Mouse (Mus musculus) bone marrow, adult 2 months (tissue): Measurements from ENCODE around the gene Ankzf1. TPM values are rescaled to one million over a fixed set of nuclear protein-coding genes. Genes with fewer than 3 reads are reported as not detected.

Experiments used
- H3K27ac ChIP-seq: fragments of 200-500 bp; 2 replicates; pipeline ENCODE4 v1.5.1; 2012; ENCODE audit warnings: low read depth, mild to moderate bottlenecking, control low read depth, inconsistent platforms, low read length; ENCODE audit not compliant: control insufficient read depth, poor library complexity, insufficient read depth
- H3K4me1 ChIP-seq: fragments of 200-500 bp; 2 replicates; pipeline ENCODE4 v1.6.1; 2011; ENCODE audit warnings: low read length; ENCODE audit not compliant: control insufficient read depth, insufficient read depth
- H3K4me3 ChIP-seq: fragments of 200-500 bp; replicated peaks from 2 replicates; pipeline ENCODE3; 2011; ENCODE audit warnings: mild to moderate bottlenecking, low read depth, low read length, control low read depth; ENCODE audit not compliant: control insufficient read depth
- CTCF ChIP-seq: fragments of 200-500 bp; IDR thresholded peaks from 2 replicates; pipeline ENCODE4 v1.5.1; 2011; ENCODE audit warnings: low read length, control low read depth; ENCODE audit not compliant: control insufficient read depth, insufficient read depth
- POLR2A ChIP-seq: fragments of 200-500 bp; IDR thresholded peaks from 2 replicates; pipeline ENCODE4 v1.6.1; 2011; ENCODE audit warnings: low read depth, mild to moderate bottlenecking, control low read depth, low read length, borderline replicate concordance; ENCODE audit not compliant: control insufficient read depth
- WGBS: fragments of 180-500 bp; shearing (Covaris S2); methylation state at CpG from one replicate; pipeline ENCODE4 v1.1.7; 2018; 5-methylcytosine and 5-hydroxymethylcytosine counted together
- polyA plus RNA-seq: library from polyadenylated mRNA; stranded (reverse); fragments of >200 nt; gene quantifications from 2 replicates; pipeline ENCODE4 v1.2.4, GENCODE M21; 2011; ENCODE audit warnings: low replicate concordance; ENCODE audit not compliant: missing spikeins, insufficient read depth, insufficient read length

Ankzf1 gene
- polyA plus RNA-seq, 1 experiment: 27.7 TPM

DNA sequence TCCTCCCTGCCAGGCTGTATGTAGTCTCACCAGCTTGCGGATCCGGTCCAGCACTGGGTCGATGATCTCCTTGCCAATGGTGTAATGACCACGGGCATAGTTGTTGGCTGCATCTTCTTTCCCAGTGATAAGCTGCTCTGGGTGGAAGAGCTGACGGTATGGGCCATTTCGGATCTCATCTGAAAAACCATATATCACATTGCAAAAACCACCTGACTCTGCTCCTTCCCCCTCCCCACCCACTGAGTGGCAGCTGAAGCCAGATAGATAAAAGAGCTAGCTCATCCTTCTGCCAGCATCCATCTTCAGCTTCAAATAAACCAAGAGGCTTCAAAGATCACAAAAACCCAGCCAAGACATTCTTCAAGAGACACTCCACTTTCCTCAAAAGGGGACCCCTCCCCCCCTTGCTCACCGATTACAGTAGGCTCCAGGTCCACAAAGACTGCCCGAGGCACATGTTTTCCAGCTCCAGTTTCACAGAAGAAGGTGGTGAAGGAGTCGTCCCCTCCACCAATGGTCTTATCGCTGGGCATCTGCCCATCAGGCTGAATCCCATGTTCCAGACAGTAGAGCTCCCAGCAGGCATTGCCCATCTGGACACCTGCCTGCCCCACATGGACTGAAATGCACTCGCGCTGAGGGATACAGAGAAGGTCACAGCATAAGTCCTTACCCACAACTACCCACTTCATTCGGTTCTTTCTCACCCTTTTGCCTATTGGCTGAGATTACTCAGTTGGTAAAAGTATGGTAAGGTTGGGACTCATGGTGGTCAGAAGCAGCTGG lies 25.0 kb downstream of the Ankzf1 start:
- H3K4me1 ChIP-seq: peaks cover 15% of the 10 kb centered on the region
- H3K27ac ChIP-seq: peak overlapping the region; percentile 93
- 24% methylated on average over 13 of the region's 13 CpGs for WGBS
- TF ChIP-seq POLR2A: peak; percentile 35; the same call in 1 of the 2 replicates
- no peak for TF ChIP-seq CTCF
- peak overlapping the region; percentile 98 for H3K4me3 ChIP-seq

DNA sequence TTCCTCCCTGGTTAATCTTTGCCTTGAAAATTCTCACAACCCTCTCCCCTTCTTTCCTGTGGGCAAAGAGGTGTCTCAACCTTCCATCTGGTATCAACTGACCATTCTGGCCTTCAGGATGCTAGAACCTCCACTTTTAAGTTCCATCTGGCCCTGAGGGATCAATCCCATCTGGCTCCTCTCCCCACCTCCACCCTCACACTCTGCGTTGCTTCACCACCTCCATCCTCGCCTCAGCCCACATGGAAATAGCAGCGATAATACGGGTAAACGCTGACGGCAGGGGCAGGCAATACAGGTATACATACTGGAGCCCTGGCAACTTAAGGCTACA lies 25.9 kb downstream of the Ankzf1 start:
- Histone ChIP-seq H3K4me1 (peaks cover 15% of the 10 kb centered on the region), H3K27ac (peak overlapping the region; percentile 94), H3K4me3 (peak overlapping the region; percentile 98)
- under 1% methylated on average over 6 of the region's 6 CpGs for WGBS
- no peak for TF ChIP-seq CTCF
- TF ChIP-seq POLR2A: no peak

DNA sequence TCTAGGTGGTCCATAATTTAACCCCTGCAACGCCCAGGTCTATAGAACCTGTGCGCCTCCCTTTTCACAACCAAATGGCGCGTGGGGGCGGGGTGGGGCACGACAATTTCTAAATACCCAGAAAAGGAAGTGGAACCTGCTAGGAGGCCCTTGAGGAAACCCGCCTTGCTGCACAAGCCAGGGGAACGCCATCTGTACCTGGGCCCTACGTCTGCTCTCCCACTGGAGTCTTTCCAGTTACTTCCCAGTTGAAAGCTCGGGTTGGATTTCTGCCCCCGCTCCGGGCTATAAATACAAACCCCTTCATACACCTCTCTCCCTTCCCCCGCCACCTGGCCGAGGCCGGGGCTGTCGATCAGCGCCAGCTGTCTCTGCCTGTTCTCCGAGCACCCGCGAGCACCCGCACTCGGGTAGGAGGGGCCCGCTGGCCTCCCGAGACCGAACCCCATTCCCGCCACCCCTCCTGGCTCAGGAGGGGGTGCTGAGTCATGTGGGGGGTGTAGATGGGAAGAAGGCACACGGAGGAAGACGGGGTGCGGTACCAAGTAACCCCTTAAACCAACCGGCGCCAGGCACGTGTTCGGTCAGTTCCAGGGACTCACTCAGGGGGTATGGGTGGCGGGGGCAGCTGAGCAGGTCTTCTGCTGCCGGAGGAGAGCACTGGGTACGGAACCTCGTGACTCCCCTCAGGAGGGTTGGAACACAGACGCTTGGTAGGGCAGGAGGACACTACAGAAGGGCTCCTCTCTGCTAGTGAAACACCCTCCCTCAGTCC lies 26.5 kb downstream of the Ankzf1 start:
- H3K4me1 ChIP-seq: peaks cover 15% of the 10 kb centered on the region
- TF ChIP-seq POLR2A (peak; percentile 43; the same call in 1 of the 2 replicates), CTCF (no peak)
- peak overlapping the region; percentile 94 for H3K27ac ChIP-seq
- under 1% methylated on average over 38 of the region's 38 CpGs for WGBS
- H3K4me3 ChIP-seq: peak overlapping the region; percentile 98

DNA sequence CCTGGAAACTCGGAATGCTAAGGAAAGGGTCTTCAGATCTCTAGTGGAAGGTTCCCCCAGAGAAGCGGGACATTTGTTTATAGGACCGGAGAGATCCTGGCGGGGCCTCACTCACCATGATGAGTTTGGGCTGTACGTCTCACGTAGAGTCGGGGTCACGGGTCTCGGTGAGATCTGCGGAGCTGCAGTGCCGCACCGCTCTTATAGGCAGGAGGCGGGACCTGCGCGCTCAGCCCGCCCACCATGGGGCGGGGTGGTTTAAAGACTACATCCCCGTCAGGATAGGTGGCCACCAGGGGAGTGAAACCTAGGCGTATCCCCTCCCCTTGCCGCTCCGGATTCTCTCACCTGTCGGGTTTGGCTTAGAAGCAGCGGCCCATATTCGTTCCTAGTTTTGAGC lies 27.1 kb downstream of the Ankzf1 start:
- Histone ChIP-seq H3K4me1 (peaks cover 12% of the 10 kb centered on the region), H3K27ac (peak overlapping the region; percentile 94), H3K4me3 (peak overlapping the region; percentile 98)
- TF ChIP-seq CTCF (peak; percentile 44), POLR2A (peak; percentile 100)
- WGBS: under 1% methylated on average over 24 of the region's 24 CpGs

DNA sequence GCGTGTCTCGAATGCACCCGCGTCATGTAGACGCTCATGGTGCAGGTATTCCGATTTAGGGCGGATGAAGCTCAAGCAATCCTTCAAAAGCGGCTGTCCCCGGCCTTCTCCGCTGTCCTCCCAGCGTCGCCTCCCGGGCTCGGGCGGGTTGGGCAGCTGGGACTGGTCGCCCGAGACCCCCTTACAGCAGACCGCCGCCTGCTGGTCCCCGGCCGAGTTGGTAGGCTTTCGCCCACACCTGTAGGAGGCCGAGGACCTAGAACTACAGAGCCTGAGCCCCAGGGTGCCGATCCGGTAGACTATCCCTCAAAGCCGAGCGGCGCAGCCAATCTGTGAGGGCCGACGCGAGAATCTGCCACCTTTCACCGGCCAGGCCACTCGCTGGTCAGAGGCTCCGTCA lies 27.6 kb downstream of the Ankzf1 start, which contains the start of gene Tuba4a:
Gene Tuba4a, minus strand, starts transcription at position 335 of the 400 bp plus-strand sequence.
- WGBS: 6% methylated on average over 34 of the region's 34 CpGs
- H3K4me1 ChIP-seq: peaks cover 12% of the 10 kb centered on the region
- TF ChIP-seq POLR2A (no peak), CTCF (peak; percentile 30; the same call in 1 of the 2 replicates)

DNA sequence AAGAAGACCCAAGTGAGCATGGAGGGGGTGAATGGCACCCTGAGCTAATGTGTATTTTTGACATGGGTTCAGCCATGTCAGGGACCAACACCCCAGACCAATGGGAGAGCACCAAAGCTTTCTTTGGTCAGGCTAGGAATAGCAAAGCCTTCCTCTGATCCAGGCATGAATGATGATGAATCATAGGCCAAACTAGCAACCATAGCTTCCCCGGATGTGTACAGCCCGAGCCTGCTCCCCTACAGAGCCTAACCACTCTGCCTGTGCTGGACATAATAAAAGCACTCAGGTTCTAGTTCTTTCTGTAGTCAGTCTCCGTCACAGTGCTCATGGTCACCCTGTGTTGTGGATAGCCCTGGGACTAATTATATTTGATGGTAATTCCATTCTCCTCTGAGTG lies 29.6 kb downstream of the Ankzf1 start:
- H3K4me1 ChIP-seq: peaks cover 4% of the 10 kb centered on the region; the same call in 1 of the 2 replicates
- TF ChIP-seq CTCF: no peak
- TF ChIP-seq POLR2A: no peak
- no peak overlapping the region for H3K4me3 ChIP-seq
- no peak overlapping the region for H3K27ac ChIP-seq
- WGBS: 58% methylated on average over 3 of the region's 3 CpGs

More for the DNA sequence above, 27.6 kb downstream of the Ankzf1 start, which contains the start of gene Tuba4a:
- Histone ChIP-seq H3K27ac (peak within 1 kb of the TSS; percentile 94), H3K4me3 (peak within 1 kb of the TSS; percentile 98)

DNA sequence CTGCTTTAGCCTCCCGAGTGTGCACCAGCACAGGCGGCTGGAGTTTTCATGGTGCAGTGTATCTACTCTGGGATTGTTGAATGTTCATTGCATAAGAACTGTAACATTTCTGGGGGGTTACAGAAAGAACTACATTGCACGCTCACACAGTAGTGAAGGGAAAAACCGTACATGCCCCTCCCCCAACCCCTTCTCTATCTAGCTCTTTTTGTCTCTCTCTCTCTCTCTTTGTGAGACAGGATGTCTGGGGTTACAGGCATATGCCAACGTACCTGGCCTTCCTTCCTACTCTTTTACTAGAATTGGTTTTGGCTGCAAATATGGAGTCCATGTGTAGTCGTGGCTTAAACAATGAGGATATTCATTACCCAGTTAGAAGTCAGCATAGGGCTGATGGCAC lies 31.0 kb downstream of the Ankzf1 start:
- H3K4me3 ChIP-seq: no peak overlapping the region
- TF ChIP-seq CTCF (no peak), POLR2A (no peak)
- no peak overlapping the region for H3K27ac ChIP-seq
- WGBS: 28% methylated on average over 6 of the region's 6 CpGs
- H3K4me1 ChIP-seq: peaks cover 1% of the 10 kb centered on the region

DNA sequence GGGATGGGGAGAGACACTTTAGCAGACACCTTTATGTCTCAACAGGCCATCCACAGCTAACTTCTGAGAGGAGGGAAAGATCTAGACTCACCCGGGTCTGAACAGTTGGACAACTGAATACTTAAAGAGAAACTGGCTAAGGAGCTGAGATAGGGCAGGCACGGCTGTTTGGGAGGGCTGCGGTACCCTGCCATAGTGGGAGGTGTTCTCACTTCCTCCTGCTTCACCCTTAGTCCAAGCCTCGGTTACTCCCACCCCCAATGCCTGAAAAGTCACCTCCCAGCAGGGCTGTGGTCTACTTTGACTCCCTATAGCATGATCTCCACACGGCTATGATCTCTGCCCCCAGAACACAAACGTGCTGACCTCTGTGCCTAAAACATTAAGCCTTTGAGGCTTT lies 31.6 kb downstream of the Ankzf1 start:
- TF ChIP-seq POLR2A: no peak
- TF ChIP-seq CTCF: no peak
- Histone ChIP-seq H3K4me3 (no peak overlapping the region), H3K27ac (no peak overlapping the region), H3K4me1 (peaks cover 1% of the 10 kb centered on the region)
- 2% methylated on average over 6 of the region's 6 CpGs for whole genome bisulfite sequencing
